Mouse (Mus musculus) urinary bladder, postnatal 10 days (tissue): ENCODE measurements around the gene Cdc20.

Experiments used
- DNase-seq: peaks from one replicate; pipeline ENCODE4 v3.0.0; 2022; ENCODE audit warnings: low spot score

Cdc20 gene

DNA sequence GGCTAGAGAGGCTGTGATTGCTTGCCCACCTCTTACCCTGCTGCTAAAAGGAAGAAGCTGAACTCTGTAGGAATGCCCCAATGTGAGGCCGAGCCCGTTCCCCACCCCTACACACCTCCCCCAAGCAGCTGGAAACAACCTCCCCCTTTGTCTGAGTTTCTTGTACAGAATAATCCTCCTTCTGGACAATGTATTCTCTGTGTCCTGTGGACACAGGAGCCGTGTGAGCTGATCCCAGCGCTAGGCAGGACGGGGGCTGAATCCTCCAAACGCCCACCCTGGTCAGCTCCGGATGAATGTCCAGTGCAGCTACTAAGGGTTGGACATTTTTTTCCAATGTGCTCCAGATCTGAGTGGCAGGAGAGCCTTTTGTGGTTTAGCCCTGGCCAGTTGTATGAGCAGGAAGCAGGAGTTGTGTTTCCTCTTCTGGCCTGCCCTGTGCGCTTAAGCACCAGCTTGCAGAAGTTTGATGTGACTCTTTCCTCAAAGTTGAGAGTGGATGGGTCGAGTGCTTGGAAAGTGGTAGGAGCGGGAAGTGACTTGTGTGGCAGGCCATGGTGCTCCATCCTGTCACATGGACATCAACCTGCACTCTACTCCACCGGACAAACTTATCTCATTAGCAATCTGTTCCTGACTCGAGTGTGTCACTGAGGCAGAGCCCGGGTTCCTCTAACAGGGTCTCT, 19.9 kb downstream of the Cdc20 start:
- no peak for DNase-seq

DNA sequence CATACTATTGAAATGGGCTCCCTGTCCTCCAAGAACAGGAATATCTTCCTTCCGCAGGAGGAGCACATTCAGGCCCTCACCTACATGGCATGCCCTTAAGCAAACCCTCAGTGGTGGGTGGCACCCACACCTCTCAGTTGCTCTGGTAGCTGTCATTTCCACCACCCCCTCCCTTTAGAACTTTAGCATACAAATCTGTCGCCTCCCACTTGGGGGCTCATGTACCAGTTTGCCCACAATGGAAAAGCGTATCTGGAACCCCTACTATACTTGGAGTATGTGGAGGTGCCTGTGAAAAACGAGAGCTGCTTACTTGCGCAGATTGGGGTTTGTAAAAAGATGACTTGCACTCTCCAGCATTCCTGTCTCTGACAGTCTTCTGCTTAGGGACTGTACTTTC, 20.8 kb downstream of the Cdc20 start:
- DNase-seq, result no peak

DNA sequence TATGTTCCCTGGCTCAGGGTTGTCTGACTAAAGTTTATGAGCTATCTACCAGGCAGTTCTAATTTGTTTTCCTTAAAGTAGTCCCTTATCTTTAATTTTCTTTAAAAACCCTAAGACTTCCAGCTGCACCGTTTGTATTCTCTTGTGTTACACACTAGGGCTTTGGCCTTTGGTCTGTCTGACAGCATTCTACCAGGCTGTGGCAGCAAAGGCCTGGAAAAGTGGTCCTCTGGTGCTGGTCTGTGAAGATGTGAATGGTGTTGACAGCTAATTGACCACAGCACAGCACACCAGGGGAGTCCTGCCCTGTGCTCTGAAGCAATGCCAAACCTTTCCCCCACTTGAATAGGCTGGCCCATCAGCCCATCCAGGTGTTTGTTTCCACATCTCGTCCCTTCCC, 21.4 kb downstream of the Cdc20 start:
- DNase-seq, result no peak

DNA sequence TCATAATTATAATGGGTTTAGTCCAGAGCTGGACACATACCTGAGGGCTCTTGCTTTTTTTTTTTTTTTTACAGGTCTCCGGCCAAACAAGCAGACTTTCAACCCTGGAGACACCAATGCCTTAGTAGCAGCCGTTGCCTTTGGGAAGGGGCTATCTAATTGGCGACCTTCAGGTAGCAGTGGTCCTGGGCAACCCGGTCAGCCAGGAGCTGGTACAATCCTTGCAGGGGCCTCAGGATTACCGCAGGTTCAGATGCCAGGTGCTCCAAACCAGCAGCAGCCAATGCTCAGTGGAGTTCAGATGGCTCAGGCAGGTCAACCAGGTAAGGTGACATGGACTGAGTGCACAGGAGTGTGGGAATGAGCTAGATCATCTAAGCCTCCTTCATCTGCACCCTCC, 23.6 kb downstream of the Cdc20 start:
- no peak for DNase-seq

DNA sequence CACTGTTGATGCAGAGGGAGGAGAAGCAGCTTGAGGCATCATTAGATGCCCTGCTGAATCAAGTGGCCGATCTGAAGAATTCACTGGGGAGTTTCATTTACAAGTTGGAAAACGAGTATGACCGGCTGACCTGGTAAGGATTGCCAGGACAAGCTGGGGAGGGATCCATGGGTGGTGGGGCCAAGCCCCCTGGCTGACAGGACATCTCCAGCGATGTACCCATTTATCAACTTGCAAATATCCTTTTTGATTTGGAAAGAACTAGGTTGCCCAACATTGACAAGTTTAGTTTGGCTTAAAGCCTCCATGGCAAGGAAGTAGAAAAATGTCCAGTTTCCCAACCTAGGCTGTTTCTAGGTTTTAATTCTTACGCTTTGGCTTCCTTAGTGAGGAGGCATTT, 26.3 kb downstream of the Cdc20 start:
- DNase-seq, result no peak

DNA sequence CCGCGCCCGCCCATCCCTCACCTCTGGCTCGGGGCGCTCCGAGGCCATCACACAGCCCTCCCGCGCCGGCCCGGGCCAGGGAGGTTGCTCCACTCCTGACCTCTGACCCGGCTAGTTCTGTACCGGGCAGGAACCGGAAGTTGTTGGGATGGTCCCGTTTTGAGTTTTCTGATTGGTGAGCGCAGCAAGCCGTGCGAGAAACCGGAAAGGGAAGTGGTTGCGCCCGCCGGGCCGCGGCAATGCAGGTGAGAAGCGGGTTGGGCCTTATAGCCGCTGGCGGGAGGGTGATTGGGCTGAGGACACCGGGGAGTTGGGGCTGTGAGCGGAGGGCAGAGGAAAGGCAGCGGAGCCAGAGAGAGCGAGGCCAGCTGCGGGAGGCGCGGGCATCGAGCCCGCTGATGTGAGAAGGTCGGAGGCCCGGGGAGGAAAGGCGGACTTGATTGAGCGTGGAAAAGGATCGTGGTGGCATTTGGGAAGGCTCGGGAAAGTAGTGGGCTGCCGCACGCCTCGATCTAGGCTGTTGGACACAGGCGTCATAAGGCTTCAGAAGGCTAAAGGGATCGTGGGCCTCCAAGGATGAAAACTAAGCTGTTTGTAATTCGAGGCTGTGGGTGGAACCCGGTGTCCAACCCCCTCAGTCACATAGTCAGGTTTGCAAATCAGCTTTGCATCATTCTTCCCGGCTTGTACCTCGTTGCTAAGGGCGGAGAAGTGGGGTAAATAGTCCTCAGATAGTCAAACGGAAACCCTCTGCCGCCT, 27.8 kb downstream of the Cdc20 start, which contains the start of the genes Szt2 and Med8:
Gene Szt2 (minus strand): TSS at position 132 of the 759 bp plus-strand sequence.
Gene Med8 (plus strand): TSS at position 196 of the 759 bp plus-strand sequence.
- peak; percentile 62 for DNase-seq

DNA sequence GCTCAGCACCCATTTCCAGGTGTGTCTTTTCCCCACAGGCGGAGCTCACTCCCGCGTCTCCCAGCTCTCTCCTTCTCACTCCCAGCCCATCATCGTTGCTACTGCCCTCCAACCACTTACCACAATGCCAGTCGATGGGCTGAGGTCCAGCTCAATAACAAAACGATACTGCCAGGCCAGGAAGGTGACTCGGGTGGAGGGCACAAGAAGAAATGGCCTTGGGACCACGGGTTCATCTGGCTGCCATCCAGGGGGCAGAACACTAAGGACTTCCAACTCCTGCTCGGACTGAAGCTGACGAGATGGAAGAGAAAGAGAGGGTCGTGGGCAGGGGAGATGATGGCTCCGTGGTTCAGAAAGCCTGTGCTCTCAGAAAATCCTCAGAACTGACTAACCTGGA, 34.5 kb downstream of the Cdc20 start:
- no peak for DNase-seq

DNA sequence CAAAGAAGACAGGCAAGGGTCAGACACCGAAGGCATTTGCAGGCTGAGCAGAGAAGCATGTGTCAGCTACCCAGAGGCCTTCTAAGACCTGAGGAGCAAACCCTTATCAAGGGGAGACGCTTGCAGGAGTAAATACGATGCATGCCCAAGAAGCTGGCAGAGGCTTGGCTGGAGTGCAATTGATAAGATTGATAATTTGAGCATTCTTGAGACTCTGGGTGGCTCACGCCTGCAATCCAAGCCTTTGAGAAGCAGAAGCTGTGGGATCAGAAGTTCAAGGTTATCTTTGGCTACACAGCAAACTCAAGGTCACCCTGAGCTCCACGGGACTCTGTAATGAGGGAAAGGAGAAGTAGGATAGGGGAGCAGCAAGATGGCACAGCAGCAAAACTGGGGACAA, 35.2 kb downstream of the Cdc20 start:
- DNase-seq, result no peak

DNA sequence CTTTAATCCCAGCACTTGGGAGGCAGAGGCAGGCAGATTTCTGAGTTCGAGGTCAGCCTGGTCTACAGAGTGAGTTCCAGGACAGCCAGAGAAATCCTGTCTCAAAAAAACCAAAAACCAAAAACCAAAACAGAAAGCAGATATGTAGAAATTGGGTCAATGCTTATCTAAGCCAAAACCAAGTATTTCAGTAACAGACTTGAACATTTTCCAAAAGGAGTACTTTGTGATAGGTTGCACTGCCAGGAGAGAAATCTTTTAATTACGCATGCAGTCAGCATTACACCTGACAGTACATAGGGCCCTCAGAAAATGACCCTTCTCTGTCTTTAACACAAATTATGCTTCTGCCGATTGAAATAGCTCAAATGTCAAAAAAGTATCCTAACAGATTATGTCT, 35.7 kb downstream of the Cdc20 start:
- no peak for DNase-seq

DNA sequence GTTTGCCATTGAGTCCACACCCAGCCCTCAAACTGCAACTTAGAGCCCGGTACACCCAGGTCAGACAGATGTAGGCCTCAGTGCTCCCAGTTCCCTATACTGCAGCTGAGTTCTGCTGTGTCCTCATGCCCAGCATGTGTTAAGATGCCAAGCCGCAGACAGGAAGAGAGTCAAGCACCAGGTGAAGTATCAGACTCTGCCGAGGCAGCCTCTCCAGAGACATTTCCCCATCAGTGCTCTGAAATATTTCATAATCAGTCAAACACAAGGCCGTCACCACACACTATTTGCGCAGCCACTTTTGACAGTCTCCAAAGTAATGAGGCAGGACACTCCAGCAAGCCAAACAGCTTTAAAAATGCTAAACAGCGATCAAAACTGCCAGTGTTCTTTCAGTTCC, 38.8 kb downstream of the Cdc20 start:
- no peak for DNase-seq

DNA sequence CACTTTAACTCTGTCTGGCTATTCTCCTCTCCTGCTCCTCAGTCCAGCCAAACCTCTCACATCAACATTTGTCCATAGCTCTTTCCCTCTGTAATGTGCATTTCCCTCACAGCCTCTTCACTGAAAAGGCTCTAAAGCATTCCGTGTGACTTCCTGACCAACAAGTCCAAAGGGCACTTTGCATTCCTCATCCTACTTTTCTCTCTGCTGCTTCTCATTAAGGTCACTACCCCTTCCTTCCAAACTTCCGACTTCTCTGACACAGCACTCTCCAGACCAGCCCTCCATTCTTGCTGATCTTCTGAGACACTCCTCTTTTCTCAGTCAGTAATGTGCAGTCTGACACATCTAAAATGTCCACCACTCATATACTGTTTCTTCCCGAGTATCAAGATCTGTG, 40.7 kb downstream of the Cdc20 start:
- DNase-seq, result no peak

DNA sequence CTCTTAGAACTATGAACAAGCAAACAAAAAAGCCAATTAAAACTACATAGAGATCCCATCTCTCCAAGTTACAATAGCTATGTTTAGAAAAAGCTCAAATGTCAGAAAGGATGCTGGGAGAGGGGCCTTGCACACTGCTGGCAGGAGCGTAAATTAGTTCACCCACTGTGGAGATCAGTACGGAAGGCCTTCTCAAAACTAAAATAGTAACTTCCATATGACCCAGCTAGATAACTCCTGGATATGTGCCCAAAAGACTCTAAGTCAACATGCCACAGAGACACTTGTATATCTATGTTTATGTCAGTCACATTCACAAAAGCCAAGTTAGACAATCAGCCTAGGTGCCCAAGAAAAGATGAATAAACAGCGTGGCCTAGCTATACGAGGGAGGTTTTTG, 41.9 kb downstream of the Cdc20 start:
- no peak for DNase-seq

DNA sequence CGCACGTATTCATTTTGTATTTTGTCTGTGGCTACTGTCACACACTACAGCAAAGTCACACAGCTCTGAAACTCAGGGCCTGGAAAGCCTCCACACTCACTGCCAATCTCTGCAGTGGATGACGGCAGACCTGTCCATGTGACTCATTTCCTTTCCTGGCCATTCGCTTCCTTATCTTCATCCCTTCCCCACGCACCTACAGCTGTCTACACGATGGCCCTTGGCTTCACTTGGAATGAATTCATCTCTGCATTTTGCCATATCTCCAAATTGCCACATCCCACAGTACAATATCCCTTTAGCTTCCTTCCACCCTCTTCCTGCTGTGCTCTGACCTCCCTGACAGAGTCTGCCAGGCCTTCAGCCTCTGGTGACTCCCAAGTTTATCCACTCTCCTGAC, 42.6 kb downstream of the Cdc20 start:
- DNase-seq, result no peak

DNA sequence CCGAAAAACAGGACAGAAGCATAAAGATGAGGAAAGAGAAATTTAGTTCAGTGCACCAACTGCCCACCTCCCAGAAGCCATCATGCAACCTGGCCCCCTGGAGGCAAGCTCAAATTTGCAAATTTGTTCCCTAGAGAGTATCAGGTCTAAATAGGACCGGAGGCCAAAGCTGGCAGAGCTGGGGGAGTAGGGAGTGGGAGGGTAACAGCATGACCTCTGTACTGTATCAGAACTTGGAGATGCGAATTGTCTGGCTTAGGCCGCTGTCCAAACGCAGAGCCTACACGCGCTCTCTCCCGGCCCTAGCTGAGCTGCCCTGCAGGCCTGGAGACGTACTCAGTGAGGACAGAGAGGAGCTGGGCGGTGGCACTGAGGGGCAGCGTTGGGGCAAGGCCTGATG, 47.0 kb downstream of the Cdc20 start:
- DNase-seq, result no peak

DNA sequence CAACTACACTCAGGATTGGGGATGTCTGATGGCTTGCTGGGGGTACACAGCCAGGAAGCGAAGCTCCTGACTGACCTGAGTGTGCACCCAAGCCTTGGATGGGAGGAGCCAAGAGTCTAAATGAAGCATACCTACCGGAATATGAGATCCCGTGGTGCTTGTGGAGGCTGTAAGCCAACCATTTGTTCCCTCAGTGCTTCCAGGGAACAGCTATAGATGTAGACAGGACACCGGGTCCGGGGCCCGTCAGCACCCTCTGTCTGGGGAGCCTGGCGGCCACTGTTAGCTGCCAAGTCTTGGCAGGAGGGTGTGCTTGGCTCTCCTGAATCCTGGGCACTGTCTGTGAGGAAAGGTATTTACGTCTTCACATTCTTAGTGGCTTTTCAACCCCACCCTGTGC, 49.8 kb downstream of the Cdc20 start:
- no peak for DNase-seq

DNA sequence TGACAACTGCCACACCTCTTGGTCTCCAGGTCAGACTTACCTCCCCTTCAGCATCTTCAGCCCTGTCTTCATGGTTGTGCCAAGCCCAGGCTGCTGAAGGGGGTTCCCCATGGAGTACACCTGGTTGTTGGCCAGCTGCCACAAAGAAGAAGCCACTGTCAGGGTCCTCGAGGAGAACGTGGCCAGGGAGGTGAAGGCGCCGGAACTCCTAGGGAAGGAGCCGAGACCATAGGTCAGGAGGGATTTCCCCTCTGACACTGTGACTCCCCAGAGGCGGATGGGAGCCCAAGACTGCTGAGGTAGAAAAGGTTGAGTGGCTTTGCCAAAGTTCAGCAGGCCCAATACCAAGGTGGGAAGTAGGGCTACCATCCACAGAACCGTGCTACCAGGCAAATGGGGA, 53.9 kb downstream of the Cdc20 start:
- DNase-seq, result no peak
